Mouse (Mus musculus) CD4-positive, CD25-positive, alpha-beta regulatory T cell, adult 2 months (primary cell): Measurements from ENCODE around the gene Acp5.

Experiments used
- DNase-seq: peaks from one replicate; pipeline ENCODE4 v3.0.0-alpha.2; 2012; ENCODE audit warnings: low read depth, low spot score

Gene Acp5

DNA sequence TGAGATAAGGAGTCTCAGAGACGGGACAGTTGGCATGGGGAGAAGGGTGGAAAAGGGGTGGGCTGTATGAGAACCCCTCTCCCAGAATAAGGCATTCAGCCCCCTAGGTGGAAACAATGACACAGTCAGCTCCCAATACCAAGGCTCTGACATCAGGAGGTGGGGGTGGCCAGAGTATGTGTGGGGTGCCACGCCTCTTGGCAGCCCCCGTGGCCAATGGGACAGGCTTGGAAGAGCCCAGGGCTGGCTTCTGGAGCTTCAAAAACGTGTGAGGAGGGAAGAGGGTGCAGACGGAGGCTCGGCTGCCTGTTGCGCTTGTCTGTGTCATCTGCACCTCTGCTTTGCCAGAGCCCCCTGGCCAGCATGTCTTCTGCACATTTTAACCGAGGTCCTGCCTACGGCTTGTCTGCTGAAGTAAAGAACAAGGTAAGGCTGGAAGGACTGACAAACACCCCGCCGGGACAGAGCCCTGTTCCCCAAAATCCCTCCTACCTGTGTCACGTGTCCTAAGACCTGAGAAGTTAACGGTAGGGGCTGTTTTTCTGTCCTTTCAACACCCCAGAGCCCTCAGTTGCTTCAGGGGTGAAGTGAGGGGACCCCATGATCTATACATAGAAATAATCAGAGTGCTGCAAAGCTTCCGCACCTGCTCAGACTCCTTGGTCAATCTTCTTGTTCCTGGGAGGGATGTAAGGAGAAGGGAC is 36.4 kb downstream of the Acp5 start, which contains the start of gene Cnn1:
Gene Cnn1 (plus strand): TSS at position 224 of the 704 bp plus-strand sequence.
- no peak for DNase-seq

DNA sequence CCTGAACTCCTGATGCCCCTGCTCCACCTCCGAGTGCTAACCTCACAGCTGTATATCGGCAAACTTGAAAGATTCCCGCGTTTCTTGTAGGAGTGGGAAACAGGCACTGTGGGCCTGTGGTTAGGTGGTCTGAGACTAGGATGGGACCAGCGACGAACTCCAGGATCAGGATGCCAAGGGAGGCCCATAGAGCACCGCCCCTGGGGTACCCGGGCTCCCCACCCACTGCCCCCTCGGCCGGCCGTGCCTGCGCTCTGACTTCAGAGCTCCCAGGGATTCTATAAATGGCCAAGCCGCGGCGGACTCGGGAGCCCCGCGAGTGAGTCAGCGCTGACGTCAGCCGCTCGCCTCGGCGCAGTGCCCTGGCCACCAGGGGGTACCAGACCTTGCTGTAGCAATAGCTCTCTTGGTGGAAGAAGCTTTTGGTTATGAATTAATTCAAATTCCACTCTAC is 39.6 kb downstream of the Acp5 start:
- DNase-seq, result peak; percentile 92

DNA sequence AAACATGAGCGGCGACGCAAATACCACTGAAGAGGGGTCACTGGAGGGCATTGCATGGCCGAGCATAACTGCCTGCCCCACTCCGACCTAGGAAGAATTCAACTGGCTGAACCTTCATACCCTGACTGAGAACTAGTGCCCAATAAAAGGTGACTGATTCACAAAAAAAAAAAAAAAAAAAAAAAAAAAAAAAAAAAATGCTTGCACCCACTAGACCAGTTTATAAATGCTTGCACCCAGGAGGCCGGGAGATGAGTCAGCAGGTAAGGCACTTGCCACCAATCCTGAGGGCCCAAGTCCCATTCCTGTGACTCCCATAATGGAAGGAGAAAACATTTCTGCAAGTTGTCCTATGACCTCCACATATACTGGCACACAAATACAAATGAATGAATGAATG is 42.8 kb downstream of the Acp5 start:
- no peak for DNase-seq

DNA sequence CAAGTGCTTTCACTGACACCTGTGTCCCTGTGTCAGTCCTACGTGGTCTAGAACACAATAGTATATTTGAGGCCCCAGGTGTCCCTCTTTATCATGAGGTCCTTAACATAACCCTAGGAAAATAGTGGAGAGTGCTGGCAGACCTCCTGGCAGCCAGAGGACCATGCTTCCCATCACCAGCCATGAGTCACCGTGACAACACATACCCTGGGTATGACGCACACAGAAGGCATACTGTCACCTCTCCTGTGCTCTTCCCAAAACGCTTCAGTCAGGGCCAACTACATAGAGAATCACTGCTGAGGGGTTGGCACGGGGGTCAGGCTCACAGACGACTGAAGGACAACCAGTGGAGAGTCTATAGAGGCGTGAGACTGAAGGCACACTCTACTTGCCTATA is 45.5 kb downstream of the Acp5 start:
- DNase-seq, result no peak

DNA sequence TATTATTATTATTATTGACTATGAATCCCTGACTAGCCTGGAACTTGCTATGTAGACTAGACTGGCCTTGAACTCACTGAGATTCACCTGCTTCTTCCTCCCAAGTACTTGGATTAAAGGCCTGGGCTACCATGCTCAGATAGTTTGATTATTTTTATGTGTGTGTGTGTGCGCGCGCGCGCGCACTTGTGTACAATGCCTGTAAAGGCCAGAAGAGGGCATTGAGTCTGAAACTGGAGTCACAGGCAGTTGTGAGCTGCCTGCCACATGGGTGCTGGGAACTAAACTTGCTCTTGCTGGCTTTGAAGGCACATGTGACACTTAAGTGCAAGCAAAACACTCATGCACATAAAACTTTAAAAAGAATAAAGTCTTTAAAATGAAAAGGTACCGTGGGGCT is 46.2 kb downstream of the Acp5 start:
- DNase-seq, result no peak

DNA sequence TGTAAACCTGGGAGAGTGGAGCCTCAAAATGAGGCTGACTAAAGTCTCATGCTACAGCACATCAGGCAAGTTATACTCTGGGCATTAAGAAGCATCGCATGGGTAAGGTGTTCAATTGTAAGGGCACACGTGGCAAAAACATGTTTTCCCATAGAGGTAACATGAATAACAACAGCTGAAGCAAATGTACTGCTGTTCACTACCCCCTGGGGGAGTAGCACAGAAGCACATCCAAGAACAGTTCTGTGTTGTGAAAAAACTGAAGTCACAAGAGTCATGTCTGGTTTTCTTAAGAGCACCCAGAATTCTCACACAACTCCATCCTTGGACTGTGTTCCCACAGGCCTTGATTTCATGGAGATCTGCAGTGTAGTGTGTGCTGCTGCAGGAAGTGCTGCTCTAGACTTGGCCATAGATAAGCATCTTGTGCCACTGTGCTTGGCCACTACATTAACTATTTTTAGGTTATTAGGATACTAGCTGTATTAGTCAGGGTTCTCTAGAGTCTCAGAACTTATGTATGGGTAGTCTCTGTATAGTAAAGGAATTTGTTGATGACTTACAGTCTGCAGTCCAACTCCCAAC is 48.4 kb downstream of the Acp5 start:
- no peak for DNase-seq

DNA sequence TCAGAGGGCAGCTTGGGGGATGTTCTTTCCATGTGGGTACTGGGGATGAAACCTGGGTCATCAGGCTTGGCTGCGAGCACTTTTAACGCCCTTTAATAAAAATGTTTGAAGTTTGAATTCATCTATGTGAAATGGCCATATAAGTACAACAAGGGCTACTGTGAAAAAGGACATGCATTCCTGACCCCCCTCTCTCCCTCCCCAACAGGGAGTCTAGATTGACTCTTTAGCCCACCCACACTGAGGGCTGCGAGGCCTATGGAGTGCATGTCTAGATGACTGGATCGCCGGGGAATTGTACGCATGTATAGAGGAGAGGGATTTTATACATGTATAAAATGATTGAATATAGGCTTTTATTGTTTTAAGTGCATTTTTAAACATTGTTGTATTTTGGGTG is 49.5 kb downstream of the Acp5 start:
- no peak for DNase-seq

DNA sequence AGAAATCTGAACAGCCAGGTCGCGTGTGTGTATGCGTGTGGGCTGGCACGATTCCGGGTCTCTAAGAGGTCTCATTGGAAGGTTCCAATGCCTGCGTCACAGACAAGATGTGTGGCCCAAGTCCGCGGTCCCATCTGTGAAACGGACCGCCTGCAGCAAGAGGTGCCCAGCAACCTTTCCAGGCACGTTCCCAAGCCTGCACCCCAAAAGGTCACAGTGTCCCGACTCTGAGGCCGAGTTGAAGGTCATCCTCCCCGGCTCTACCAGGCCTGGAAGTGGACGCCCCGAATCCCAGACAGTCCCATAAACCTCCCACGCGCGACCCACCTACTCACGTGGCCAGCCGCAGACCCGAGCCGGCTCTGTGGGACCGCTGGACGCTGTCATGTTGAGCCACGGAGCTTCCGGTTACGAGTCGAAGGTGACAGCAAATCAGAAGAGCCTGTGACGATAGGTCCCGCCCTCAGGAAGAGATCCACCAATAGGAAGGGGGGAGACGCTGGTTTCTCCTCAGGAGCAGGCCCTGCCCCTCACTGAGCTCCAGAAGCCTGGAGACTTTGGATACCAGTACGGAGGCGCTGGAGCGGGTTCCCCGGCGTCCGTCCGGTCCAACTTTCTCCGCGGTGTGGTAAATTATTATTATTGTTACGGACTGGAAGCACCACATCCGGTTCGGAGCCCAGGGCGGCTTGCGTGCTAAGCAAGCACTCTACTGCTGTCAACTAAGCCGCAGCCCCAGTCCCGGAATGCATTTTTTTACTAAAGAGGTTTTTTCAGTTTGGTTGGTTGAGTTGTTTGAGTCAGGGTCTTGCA is 50.3 kb downstream of the Acp5 start, which contains the start of gene Ecsit:
Gene Ecsit (minus strand): TSS at position 417 of the 813 bp plus-strand sequence.
- DNase-seq, result peak; percentile 95

DNA sequence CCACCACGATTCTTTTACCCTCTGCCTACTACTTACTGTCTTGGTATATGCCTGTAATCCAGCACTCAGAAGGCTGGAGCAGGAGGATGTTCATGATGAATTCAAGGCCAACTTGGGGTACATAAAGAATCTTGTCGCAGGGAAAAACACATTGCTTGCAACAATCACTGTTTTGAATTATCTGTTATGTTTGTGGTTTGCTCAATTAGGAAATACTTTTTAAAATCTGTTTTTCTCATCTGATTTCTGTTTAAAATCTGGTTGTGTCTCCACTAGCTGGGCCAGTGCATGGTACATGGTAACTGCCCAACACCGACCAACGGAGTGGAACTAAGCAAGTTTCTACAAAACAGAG is 50.9 kb downstream of the Acp5 start:
- no peak for DNase-seq
